Mouse (Mus musculus) kidney, adult 2 months (tissue): ENCODE results near the gene Jade1.

Experiments used
- CTCF ChIP-seq: fragments of 200-500 bp; conservative IDR thresholded peaks from 2 replicates; pipeline ENCODE4 v1.5.1; 2011; ENCODE audit warnings: low read depth, mild to moderate bottlenecking, control low read depth, low read length, moderate library complexity, mixed read lengths; ENCODE audit not compliant: insufficient read depth, insufficient read length
- POLR2A ChIP-seq: fragments of 200-500 bp; IDR thresholded peaks from one replicate; pipeline ENCODE4 v1.6.1; 2011; ENCODE audit warnings: low read depth, low read length, control low read depth

GRCm38 (mm10) chr3:41594097-41594879 is 38.8 kb downstream of the Jade1 start:
- no peak for TF ChIP-seq CTCF
- no peak for TF ChIP-seq POLR2A
